Mouse (Mus musculus) ES-E14 (cell line): ENCODE results near the gene Oxld1. TPM values are rescaled to one million over a fixed set of nuclear protein-coding genes. Genes with fewer than 3 reads are reported as not detected.

Experiments
- DNase-seq: peaks from one replicate; pipeline ENCODE4 v3.0.0-alpha.2; 2013; ENCODE audit warnings: low read depth, low spot score
- H3K27ac ChIP-seq: 2 replicates; pipeline ENCODE4 v1.5.1; 2012; ENCODE audit warnings: low read depth, mild to moderate bottlenecking, low read length, moderate library complexity, mixed read lengths; ENCODE audit not compliant: poor library complexity, insufficient read depth, severe bottlenecking
- H3K36me3 ChIP-seq: 2 replicates; pipeline ENCODE4 v1.6.1; 2012; ENCODE audit warnings: mild to moderate bottlenecking, low read length, moderate library complexity, mixed read lengths; ENCODE audit not compliant: control insufficient read depth, poor library complexity, insufficient read depth, severe bottlenecking
- H3K4me1 ChIP-seq, 2 experiments: fragments of 150-350 bp in 1 of 2; sonication (generic) in 1 of 2; 2 replicates each; pipeline ENCODE4 v1.6.1; 2012; ENCODE audit warnings: low read length in 2 of 2, mild to moderate bottlenecking in 1 of 2, mixed read lengths in 1 of 2; ENCODE audit not compliant: control insufficient read depth in 2 of 2, insufficient read depth in 2 of 2, poor library complexity in 1 of 2
- H3K4me3 ChIP-seq, 2 experiments: fragments of 150-350 bp in 1 of 2; sonication (generic) in 1 of 2; 2 replicates each; pipeline ENCODE4 v1.5.1; 2012; ENCODE audit warnings: low read length in 2 of 2, low read depth in 1 of 2, mild to moderate bottlenecking in 1 of 2, mixed read lengths in 1 of 2; ENCODE audit not compliant: insufficient read depth in 1 of 2, poor library complexity in 1 of 2, severe bottlenecking in 1 of 2
- H3K9ac ChIP-seq: 2 replicates; pipeline ENCODE4 v1.6.1; 2012; ENCODE audit warnings: low read depth, mild to moderate bottlenecking, low read length, mixed read lengths; ENCODE audit not compliant: poor library complexity, insufficient read depth, severe bottlenecking
- H3K9me3 ChIP-seq: fragments of 150-350 bp; sonication (generic); 2 replicates; pipeline ENCODE4 v1.6.1; 2012; ENCODE audit warnings: low read depth, mild to moderate bottlenecking, low read length; ENCODE audit not compliant: control insufficient read depth, insufficient read depth
- CHD2 ChIP-seq: IDR thresholded peaks from 2 replicates; pipeline ENCODE4 v1.6.1; 2014; ENCODE audit warnings: mild to moderate bottlenecking, low read depth, low read length, inconsistent platforms
- HCFC1 ChIP-seq: IDR thresholded peaks from 2 replicates; pipeline ENCODE4 v1.6.1; 2012; ENCODE audit warnings: low read length, inconsistent platforms, borderline replicate concordance; ENCODE audit not compliant: insufficient read depth
- MAFK ChIP-seq: IDR thresholded peaks from 2 replicates; pipeline ENCODE4 v1.6.1; 2014; ENCODE audit warnings: mild to moderate bottlenecking, low read depth, low read length, inconsistent platforms; ENCODE audit not compliant: insufficient read depth
- ZC3H11A ChIP-seq: IDR thresholded peaks from 2 replicates; pipeline ENCODE4 v1.6.1; 2012; ENCODE audit warnings: low read depth, mild to moderate bottlenecking, inconsistent platforms, low read length, borderline replicate concordance
- ZNF384 ChIP-seq: IDR thresholded peaks from 2 replicates; pipeline ENCODE4 v1.6.1; 2012; ENCODE audit warnings: low read depth, low read length, inconsistent platforms
- in situ Hi-C, 2 experiments: fragments of 600-800 bp; cut with MboI; formaldehyde crosslinking; loops; one replicate each; pipeline ENCODE4 v1.15.1; 2025; ENCODE audit warnings: low sequenced_read_pairs in 2 of 2, inconsistent platforms in 1 of 2; ENCODE audit not compliant: unreplicated experiment in 2 of 2
- total RNA-seq: library from RNA; depleted of rRNA; stranded (reverse); fragments of 300-350 nt; gene quantifications from 2 replicates; pipeline ENCODE4 v1.2.3, GENCODE M21; 2012

Gene Oxld1
- total RNA-seq, 1 experiment, result 4.1 TPM

GRCm38 (mm10) chr11:120492024-120492877 is 34.4 kb upstream of the Oxld1 start:
- H3K9me3 ChIP-seq, result no peaks in the 10 kb centered on the region
- H3K4me3 ChIP-seq, result peak overlapping the region; percentile 72 to 84
- peaks cover 3 to 12% of the 10 kb centered on the region in 2 experiments; a peak in 1 of 4 replicates for H3K4me1 ChIP-seq
- in situ Hi-C loops, result no loop called here
- no peak for DNase-seq
- H3K36me3 ChIP-seq, result peaks cover 43% of the 10 kb centered on the region
- TF ChIP-seq HCFC1 (no peak), ZC3H11A (no peak), ZNF384 (no peak)
- H3K9ac ChIP-seq, result peak overlapping the region; percentile 72
- H3K27ac ChIP-seq, result no peak overlapping the region

GRCm38 (mm10) chr11:120491317-120492023 is 33.6 kb upstream of the Oxld1 start, which contains the start of gene Slc25a10:
Gene Slc25a10 (plus strand): TSS chr11:120491840.
- H3K9me3 ChIP-seq, result no peaks in the 10 kb centered on the region
- peak; percentile 74 for DNase-seq
- peaks cover 3 to 12% of the 10 kb centered on the region in 2 experiments; a peak in 1 of 4 replicates for H3K4me1 ChIP-seq
- peak within 1 kb of the TSS; percentile 22; the same call in 1 of the 2 replicates for H3K27ac ChIP-seq
- TF ChIP-seq ZC3H11A, result no peak
- in situ Hi-C loops, result no loop called here
- H3K9ac ChIP-seq, result peak within 1 kb of the TSS; percentile 72
- peaks cover 44% of the 10 kb centered on the region for H3K36me3 ChIP-seq
- H3K4me3 ChIP-seq, result peak within 1 kb of the TSS; percentile 72 to 84

DNA sequence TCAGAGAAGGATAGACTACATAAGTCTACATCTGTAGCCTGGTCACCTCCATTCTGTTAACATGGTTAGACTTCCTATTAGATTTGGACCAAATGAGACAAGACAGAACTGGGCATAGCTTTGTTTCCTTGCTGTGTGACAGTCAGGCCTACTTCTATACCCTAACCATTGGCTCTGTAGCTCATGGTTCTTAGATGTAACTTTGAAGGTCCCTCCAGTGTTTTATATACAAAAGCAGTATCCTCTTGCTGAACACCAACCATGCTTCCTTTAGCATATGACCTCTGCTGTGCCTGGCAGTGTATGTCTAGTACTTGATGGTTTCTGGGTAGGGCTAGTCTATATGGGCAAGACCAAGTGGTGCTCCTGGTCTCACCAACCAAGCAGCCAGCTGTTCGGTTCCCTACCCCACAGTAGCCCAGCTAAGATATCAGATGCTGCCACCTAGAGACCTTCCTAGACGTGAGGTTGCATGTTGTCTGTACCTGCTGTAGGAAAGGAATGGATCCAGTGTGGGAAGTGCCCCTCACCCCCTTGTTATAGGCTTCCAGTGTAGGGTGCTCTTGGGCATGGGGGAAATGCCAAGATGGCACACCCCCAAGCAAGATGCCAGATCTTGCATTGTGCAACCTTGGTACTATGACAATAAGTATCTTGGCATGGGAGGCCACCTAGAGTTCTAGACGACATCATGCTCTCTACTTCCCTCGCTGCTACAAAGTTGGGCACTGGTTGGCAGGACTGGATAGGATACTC is 32.6 kb upstream of the Oxld1 start:
- no peak for TF ChIP-seq ZC3H11A
- no peak for TF ChIP-seq CHD2
- TF ChIP-seq ZNF384, result no peak
- no peak for TF ChIP-seq MAFK
- TF ChIP-seq HCFC1, result no peak
- H3K27ac ChIP-seq, result no peak overlapping the region; the same call in 1 of the 2 replicates
- in situ Hi-C loops, result no loop called here
- peaks cover 3 to 16% of the 10 kb centered on the region in 2 experiments; a peak in 1 of 4 replicates for H3K4me1 ChIP-seq
- H3K36me3 ChIP-seq, result peaks cover 44% of the 10 kb centered on the region
- no peak overlapping the region for H3K4me3 ChIP-seq
- H3K9ac ChIP-seq, result no peak overlapping the region
- no peak for DNase-seq
- no peaks in the 10 kb centered on the region for H3K9me3 ChIP-seq

GRCm38 (mm10) chr11:120489054-120489761 is 31.3 kb upstream of the Oxld1 start:
- Histone ChIP-seq H3K4me1 (peaks cover 3 to 17% of the 10 kb centered on the region in 2 experiments; a peak in 1 of 4 replicates), H3K4me3 (no peak overlapping the region), H3K9ac (no peak overlapping the region), H3K36me3 (peaks cover 34% of the 10 kb centered on the region), H3K27ac (no peak overlapping the region), H3K9me3 (no peaks in the 10 kb centered on the region)
- DNase-seq, result peak; percentile 66
- in situ Hi-C loops, result no loop called here
- TF ChIP-seq ZC3H11A, result peak; percentile 30; the same call in 1 of the 2 replicates
- no peak for TF ChIP-seq MAFK
